Mouse (Mus musculus): ENCODE measurements at regions not wholly inside any gene's neighbourhood (a gene's known extent, or its start where the extent isn't known, plus 50 kb on each side); places are given as distances from the start of the nearest gene placed in this dataset.

- no peak for TF ChIP-seq CTCF (IDR thresholded peaks at IDR 0.05; ENCODE audit: low read depth)
- TF ChIP-seq EP300 (optimal IDR thresholded peaks at IDR 0.05), result no peak
Measured at GRCm38 (mm10) chr11:112564706-112565215, 217.3 kb upstream of the Sox9 start.
